Mouse (Mus musculus): ENCODE data around the gene Epha7. TPM values are rescaled to one million over a fixed set of nuclear protein-coding genes. Genes with fewer than 3 reads are reported as not detected.
A peak's percentile ranks its signal among the peaks of the same experiment; 100 is the strongest.

The Epha7 gene
- polyA plus RNA-seq, 1 experiment from 2014 or later, result 66.6 TPM

DNA sequence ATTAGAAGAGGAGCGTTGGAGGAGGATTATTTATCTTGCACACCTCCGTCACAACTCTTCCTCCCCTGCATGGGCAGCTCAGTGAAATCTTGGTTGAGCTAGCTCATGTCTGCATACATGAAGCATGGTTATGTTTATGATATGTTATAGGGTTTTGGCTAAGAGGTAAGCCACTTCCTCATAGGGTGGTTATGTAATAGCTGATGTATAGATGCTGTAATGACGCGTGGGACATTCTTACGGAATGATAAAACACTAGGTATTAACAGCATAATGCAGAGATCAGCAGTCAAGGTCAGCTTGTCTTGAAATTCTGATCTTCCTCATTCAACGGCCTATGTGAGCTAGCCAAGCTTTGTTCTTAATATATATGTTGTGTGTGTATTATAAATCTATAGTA lies 107.7 kb downstream of the Epha7 start:
- Histone ChIP-seq H3K27ac (ENCODE audit: low read depth, low read length) (no peak overlapping the region), H3K4me3 (ENCODE audit: low read length) (no peak overlapping the region), H3K4me2 (ENCODE audit: low read length) (no peak overlapping the region), H3K36me3 (ENCODE audit: control insufficient read depth, insufficient read depth, low read length) (no peaks in the 10 kb centered on the region), H3K4me1 (ENCODE audit: control insufficient read depth, insufficient read depth, low read depth, low read length) (no peaks in the 10 kb centered on the region), H3K27me3 (replicated peaks; ENCODE audit: control insufficient read depth, insufficient read depth, low read length) (no peaks in the 10 kb centered on the region), H3K9me3 (ENCODE audit: control insufficient read depth, low read length) (no peaks in the 10 kb centered on the region), H3K9ac (ENCODE audit: low read depth, low read length) (no peak overlapping the region)
- 86% methylated on average over 6 of the region's 6 CpGs for WGBS
- ATAC-seq, result no peak

DNA sequence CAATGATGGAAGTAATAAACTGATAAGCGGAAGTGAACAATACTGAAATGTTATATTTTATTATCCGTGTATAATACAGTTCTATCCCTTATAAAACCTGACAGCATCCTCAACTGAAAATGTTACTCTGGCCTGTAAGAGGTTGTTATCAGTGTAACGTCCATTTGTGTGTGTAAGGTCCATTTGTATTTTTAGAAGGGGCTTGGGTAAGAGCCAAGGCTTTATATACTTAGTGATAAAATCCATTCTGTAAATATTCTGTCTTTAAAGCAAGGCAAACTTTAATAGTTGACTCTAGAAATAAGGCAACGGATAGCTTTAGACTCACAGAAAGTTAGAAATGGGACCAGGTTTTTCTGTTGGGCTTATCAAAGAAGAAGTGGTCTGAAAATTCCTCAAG lies 113.1 kb downstream of the Epha7 start:
- no peaks in the 10 kb centered on the region for H3K9me3 ChIP-seq (ENCODE audit: control insufficient read depth, low read length)
- H3K27ac ChIP-seq (ENCODE audit: low read depth, low read length), result no peak overlapping the region
- no peak overlapping the region for H3K4me2 ChIP-seq (ENCODE audit: low read length)
- ATAC-seq, result no peak
- WGBS, result 90% methylated on average over 4 of the region's 4 CpGs
- no peaks in the 10 kb centered on the region for H3K36me3 ChIP-seq (ENCODE audit: control insufficient read depth, insufficient read depth, low read length)
- H3K4me1 ChIP-seq (ENCODE audit: control insufficient read depth, insufficient read depth, low read depth, low read length), result no peaks in the 10 kb centered on the region
- no peaks in the 10 kb centered on the region for H3K27me3 ChIP-seq (replicated peaks; ENCODE audit: control insufficient read depth, insufficient read depth, low read length)
- no peak overlapping the region for H3K4me3 ChIP-seq (ENCODE audit: low read length)
- no peak overlapping the region for H3K9ac ChIP-seq (ENCODE audit: low read depth, low read length)

DNA sequence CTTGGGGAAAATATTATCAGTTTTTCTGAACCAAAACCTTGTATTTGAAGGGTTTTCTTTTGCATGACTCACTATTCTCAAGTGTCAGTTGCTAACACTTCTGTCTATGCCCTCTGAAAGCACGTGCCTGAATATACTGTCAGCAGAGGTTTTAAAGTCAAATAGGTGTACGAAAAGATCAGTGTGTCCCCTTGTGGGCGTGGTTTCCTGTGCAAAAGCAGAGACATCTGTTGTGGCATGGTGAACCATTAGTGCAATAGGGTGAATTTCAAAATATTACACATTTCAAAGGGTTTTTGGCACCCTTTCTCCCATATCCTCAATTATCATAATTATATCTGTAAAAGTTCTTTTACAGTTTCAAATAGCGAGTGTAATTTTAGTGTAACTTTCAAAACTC lies 120.5 kb downstream of the Epha7 start:
- no peak overlapping the region for H3K9ac ChIP-seq (ENCODE audit: low read depth, low read length)
- no peak overlapping the region for H3K27ac ChIP-seq (ENCODE audit: low read depth, low read length)
- ATAC-seq, result no peak
- WGBS, result 89% methylated on average over 4 of the region's 4 CpGs
- peaks cover 5% of the 10 kb centered on the region; the same call in 1 of the 2 replicates for H3K4me1 ChIP-seq (ENCODE audit: control insufficient read depth, insufficient read depth, low read depth, low read length)
- H3K9me3 ChIP-seq (ENCODE audit: control insufficient read depth, low read length), result no peaks in the 10 kb centered on the region
- no peaks in the 10 kb centered on the region for H3K36me3 ChIP-seq (ENCODE audit: control insufficient read depth, insufficient read depth, low read length)
- H3K4me2 ChIP-seq (ENCODE audit: low read length), result no peak overlapping the region
- H3K27me3 ChIP-seq (replicated peaks; ENCODE audit: control insufficient read depth, insufficient read depth, low read length), result no peaks in the 10 kb centered on the region
- no peak overlapping the region for H3K4me3 ChIP-seq (ENCODE audit: low read length)

- no peak overlapping the region for H3K9ac ChIP-seq (ENCODE audit: low read depth, low read length)
- H3K4me1 ChIP-seq (ENCODE audit: control insufficient read depth, insufficient read depth, low read depth, low read length), result peaks cover 5% of the 10 kb centered on the region; the same call in 1 of the 2 replicates
- no peaks in the 10 kb centered on the region for H3K27me3 ChIP-seq (replicated peaks; ENCODE audit: control insufficient read depth, insufficient read depth, low read length)
- WGBS, result 22% methylated on average over 10 of the region's 10 CpGs
- H3K4me3 ChIP-seq (ENCODE audit: low read length), result no peak overlapping the region
- no peaks in the 10 kb centered on the region for H3K9me3 ChIP-seq (ENCODE audit: control insufficient read depth, low read length)
- peak; percentile 37; the same call in 1 of the 2 replicates for ATAC-seq
- no peaks in the 10 kb centered on the region for H3K36me3 ChIP-seq (ENCODE audit: control insufficient read depth, insufficient read depth, low read length)
- no peak overlapping the region for H3K27ac ChIP-seq (ENCODE audit: low read depth, low read length)
- peak overlapping the region; percentile 32 for H3K4me2 ChIP-seq (ENCODE audit: low read length)
Measured at GRCm38 (mm10) chr4:28934802-28935201, 121.9 kb downstream of the Epha7 start.

GRCm38 (mm10) chr4:28935567-28935966 lies 122.6 kb downstream of the Epha7 start:
- Histone ChIP-seq H3K4me1 (ENCODE audit: control insufficient read depth, insufficient read depth, low read depth, low read length) (peaks cover 5% of the 10 kb centered on the region; the same call in 1 of the 2 replicates), H3K9me3 (ENCODE audit: control insufficient read depth, low read length) (no peaks in the 10 kb centered on the region), H3K4me3 (ENCODE audit: low read length) (no peak overlapping the region), H3K27me3 (replicated peaks; ENCODE audit: control insufficient read depth, insufficient read depth, low read length) (no peaks in the 10 kb centered on the region), H3K27ac (ENCODE audit: low read depth, low read length) (0 out of 2 replicates have a peak overlapping the region, but pooled peaks have one; percentile 3), H3K9ac (ENCODE audit: low read depth, low read length) (no peak overlapping the region), H3K36me3 (ENCODE audit: control insufficient read depth, insufficient read depth, low read length) (no peaks in the 10 kb centered on the region), H3K4me2 (ENCODE audit: low read length) (peak overlapping the region; percentile 48)
- WGBS, result 31% methylated on average over 11 of the region's 11 CpGs
- ATAC-seq, result peak; percentile 83

- H3K4me2 ChIP-seq (ENCODE audit: low read length), result no peak overlapping the region
- no peak for ATAC-seq
- H3K36me3 ChIP-seq (ENCODE audit: control insufficient read depth, insufficient read depth, low read length), result no peaks in the 10 kb centered on the region
- H3K9me3 ChIP-seq (ENCODE audit: control insufficient read depth, low read length), result no peaks in the 10 kb centered on the region
- WGBS, result 97% methylated on average over 2 of the region's 2 CpGs
- no peak overlapping the region for H3K9ac ChIP-seq (ENCODE audit: low read depth, low read length)
- no peaks in the 10 kb centered on the region for H3K4me1 ChIP-seq (ENCODE audit: control insufficient read depth, insufficient read depth, low read depth, low read length)
- H3K27ac ChIP-seq (ENCODE audit: low read depth, low read length), result no peak overlapping the region
- no peak overlapping the region for H3K4me3 ChIP-seq (ENCODE audit: low read length)
- no peaks in the 10 kb centered on the region for H3K27me3 ChIP-seq (replicated peaks; ENCODE audit: control insufficient read depth, insufficient read depth, low read length)
Measured at GRCm38 (mm10) chr4:28940710-28941109, 127.8 kb downstream of the Epha7 start.

DNA sequence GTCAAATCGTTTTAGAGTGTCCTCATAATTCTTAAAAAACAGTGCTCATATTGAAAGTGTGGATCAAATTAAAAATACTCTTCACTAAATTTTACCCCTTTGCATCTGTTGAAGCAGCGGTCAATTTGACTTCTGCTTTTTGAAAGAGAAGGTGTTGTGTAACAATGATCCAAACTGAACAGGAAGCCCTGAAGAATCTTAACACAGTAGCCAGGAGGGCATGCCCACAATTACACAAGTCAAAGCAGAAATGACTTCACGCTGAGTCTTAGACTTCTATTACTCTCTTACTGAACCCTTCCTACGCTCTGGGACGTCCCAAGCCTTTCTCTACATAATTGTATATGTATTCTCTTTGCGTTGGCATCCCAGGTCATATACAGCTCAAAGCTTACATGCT lies 131.3 kb downstream of the Epha7 start:
- ATAC-seq, result no peak
- Histone ChIP-seq H3K4me2 (ENCODE audit: low read length) (no peak overlapping the region), H3K27me3 (replicated peaks; ENCODE audit: control insufficient read depth, insufficient read depth, low read length) (no peaks in the 10 kb centered on the region), H3K9ac (ENCODE audit: low read depth, low read length) (no peak overlapping the region), H3K9me3 (ENCODE audit: control insufficient read depth, low read length) (no peaks in the 10 kb centered on the region), H3K4me1 (ENCODE audit: control insufficient read depth, insufficient read depth, low read depth, low read length) (no peaks in the 10 kb centered on the region), H3K36me3 (ENCODE audit: control insufficient read depth, insufficient read depth, low read length) (no peaks in the 10 kb centered on the region), H3K27ac (ENCODE audit: low read depth, low read length) (no peak overlapping the region), H3K4me3 (ENCODE audit: low read length) (no peak overlapping the region)
- 91% methylated on average over 6 of the region's 6 CpGs for WGBS

DNA sequence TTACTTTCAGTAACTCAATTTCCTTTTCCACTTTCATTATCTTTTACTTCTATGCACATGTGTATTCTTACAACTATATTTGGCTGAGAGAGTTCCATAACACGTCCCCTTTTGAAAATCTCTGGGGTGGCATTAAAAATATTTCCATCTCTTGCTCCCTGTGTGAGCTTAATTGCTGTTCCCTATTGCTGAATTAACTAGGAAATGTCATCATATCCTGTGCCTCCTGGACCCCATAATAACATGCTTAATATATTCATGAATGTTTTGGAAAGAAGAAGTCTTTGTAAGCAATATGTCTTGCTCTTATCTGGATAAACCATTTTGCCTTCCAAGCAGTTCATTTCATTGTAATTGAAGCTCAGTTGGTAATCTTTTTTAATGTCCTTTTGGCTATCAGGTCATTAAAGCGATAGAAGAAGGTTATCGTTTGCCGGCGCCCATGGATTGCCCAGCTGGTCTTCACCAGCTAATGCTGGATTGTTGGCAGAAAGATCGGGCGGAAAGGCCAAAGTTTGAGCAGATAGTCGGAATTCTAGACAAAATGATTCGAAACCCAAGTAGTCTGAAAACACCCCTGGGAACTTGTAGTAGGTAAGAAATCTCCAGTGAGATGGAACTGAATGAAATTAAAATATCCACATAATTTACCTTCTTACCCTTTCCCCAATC lies 148.1 kb downstream of the Epha7 start:
- Histone ChIP-seq H3K36me3 (ENCODE audit: control insufficient read depth, insufficient read depth, low read length) (no peaks in the 10 kb centered on the region), H3K4me2 (ENCODE audit: low read length) (no peak overlapping the region), H3K27me3 (replicated peaks; ENCODE audit: control insufficient read depth, insufficient read depth, low read length) (no peaks in the 10 kb centered on the region), H3K9ac (ENCODE audit: low read depth, low read length) (no peak overlapping the region), H3K9me3 (ENCODE audit: control insufficient read depth, low read length) (no peaks in the 10 kb centered on the region), H3K4me3 (ENCODE audit: low read length) (no peak overlapping the region), H3K4me1 (ENCODE audit: control insufficient read depth, insufficient read depth, low read depth, low read length) (no peaks in the 10 kb centered on the region), H3K27ac (ENCODE audit: low read depth, low read length) (no peak overlapping the region)
- 75% methylated on average over 9 of the region's 9 CpGs for WGBS
- ATAC-seq, result no peak

DNA sequence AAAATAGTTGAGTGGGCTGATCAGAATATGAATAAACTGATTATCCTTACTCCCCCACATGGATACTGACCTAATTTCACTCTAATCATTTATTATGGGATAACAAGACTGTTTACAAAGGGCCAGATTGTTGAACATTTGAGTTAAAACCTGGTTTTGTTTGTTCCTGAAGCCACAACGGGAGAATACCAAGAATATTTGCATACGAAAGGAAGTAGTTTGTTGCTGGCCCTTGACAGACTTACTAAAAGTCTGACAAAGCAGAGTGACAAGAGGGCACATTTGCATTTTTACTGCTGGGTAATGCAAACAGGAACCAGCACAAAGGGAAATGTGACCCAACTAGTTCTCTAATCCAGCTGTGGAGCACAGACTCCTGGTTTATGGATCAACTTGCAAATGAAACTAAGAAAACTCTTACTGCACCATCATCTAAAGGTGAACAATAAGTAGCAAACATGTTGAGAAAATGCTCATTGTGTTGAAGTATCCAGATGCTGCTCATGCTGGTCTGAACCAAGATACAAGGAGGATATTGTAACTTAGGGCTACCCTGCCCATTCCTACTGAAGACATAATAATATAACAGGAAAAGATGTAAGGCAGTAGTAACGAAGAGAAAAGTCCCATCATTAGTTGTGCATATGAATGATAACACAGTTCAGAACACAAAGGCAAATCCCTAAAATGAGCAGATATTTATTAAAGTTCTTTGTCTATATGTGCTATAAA lies 154.8 kb downstream of the Epha7 start:
- no peak overlapping the region for H3K9ac ChIP-seq (ENCODE audit: low read depth, low read length)
- no peaks in the 10 kb centered on the region for H3K36me3 ChIP-seq (ENCODE audit: control insufficient read depth, insufficient read depth, low read length)
- H3K4me3 ChIP-seq (ENCODE audit: low read length), result no peak overlapping the region
- H3K4me1 ChIP-seq (ENCODE audit: control insufficient read depth, insufficient read depth, low read depth, low read length), result no peaks in the 10 kb centered on the region
- H3K9me3 ChIP-seq (ENCODE audit: control insufficient read depth, low read length), result no peaks in the 10 kb centered on the region
- no peaks in the 10 kb centered on the region for H3K27me3 ChIP-seq (replicated peaks; ENCODE audit: control insufficient read depth, insufficient read depth, low read length)
- 39% methylated on average over 3 of the region's 3 CpGs for WGBS
- ATAC-seq, result no peak
- H3K4me2 ChIP-seq (ENCODE audit: low read length), result no peak overlapping the region
- no peak overlapping the region for H3K27ac ChIP-seq (ENCODE audit: low read depth, low read length)

Data from hindbrain, embryonic 16.5 days (tissue).